Mouse (Mus musculus) bone marrow, adult 2 months (tissue): ENCODE data around the gene Manba. TPM values are rescaled to one million over a fixed set of nuclear protein-coding genes. Genes with fewer than 3 reads are reported as not detected.
A peak's percentile ranks its signal among the peaks of the same experiment; 100 is the strongest.

Experiments used
- H3K27ac ChIP-seq: fragments of 200-500 bp; 2 replicates; pipeline ENCODE4 v1.5.1; 2012; ENCODE audit warnings: low read depth, mild to moderate bottlenecking, control low read depth, inconsistent platforms, low read length; ENCODE audit not compliant: control insufficient read depth, poor library complexity, insufficient read depth
- H3K4me1 ChIP-seq: fragments of 200-500 bp; 2 replicates; pipeline ENCODE4 v1.6.1; 2011; ENCODE audit warnings: low read length; ENCODE audit not compliant: control insufficient read depth, insufficient read depth
- H3K4me3 ChIP-seq: fragments of 200-500 bp; replicated peaks from 2 replicates; pipeline ENCODE3; 2011; ENCODE audit warnings: mild to moderate bottlenecking, low read depth, low read length, control low read depth; ENCODE audit not compliant: control insufficient read depth
- CTCF ChIP-seq: fragments of 200-500 bp; IDR thresholded peaks from 2 replicates; pipeline ENCODE4 v1.5.1; 2011; ENCODE audit warnings: low read length, control low read depth; ENCODE audit not compliant: control insufficient read depth, insufficient read depth
- POLR2A ChIP-seq: fragments of 200-500 bp; IDR thresholded peaks from 2 replicates; pipeline ENCODE4 v1.6.1; 2011; ENCODE audit warnings: low read depth, mild to moderate bottlenecking, control low read depth, low read length, borderline replicate concordance; ENCODE audit not compliant: control insufficient read depth
- WGBS: fragments of 180-500 bp; shearing (Covaris S2); methylation state at CpG from one replicate; pipeline ENCODE4 v1.1.7; 2018; 5-methylcytosine and 5-hydroxymethylcytosine counted together
- polyA plus RNA-seq: library from polyadenylated mRNA; stranded (reverse); fragments of >200 nt; gene quantifications from 2 replicates; pipeline ENCODE4 v1.2.4, GENCODE M21; 2011; ENCODE audit warnings: low replicate concordance; ENCODE audit not compliant: missing spikeins, insufficient read depth, insufficient read length

Manba gene
- polyA plus RNA-seq, 1 experiment = 21.0 TPM

GRCm38 (mm10) chr3:135529670-135530069, 44.3 kb downstream of the Manba start:
- no peak for TF ChIP-seq CTCF
- TF ChIP-seq POLR2A = no peak
- no peak overlapping the region for H3K4me3 ChIP-seq
- no peaks in the 10 kb centered on the region for H3K4me1 ChIP-seq
- no peak overlapping the region for H3K27ac ChIP-seq
- 88% methylated on average over 7 of the region's 7 CpGs for WGBS

DNA sequence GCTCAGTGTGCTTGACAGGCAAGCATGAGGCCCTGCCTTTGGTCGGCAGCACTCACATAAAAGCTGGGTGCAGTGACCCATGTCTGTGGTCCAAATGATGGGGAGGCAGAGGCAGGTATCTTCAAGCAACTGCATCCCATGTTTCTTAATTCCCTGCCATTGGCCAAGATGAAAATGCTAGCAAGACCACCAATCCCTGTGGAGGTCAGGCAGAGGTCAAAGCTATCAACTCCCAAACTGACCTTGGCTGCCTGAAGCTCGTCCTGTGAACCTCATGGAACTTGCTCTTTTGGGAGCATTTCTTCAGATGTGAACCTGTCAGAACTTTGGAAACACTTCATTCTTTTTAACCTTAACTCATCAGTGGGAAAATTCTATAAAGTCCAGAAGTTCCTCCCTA, 46.4 kb downstream of the Manba start:
- H3K27ac ChIP-seq = no peak overlapping the region
- no peaks in the 10 kb centered on the region for H3K4me1 ChIP-seq
- H3K4me3 ChIP-seq = no peak overlapping the region
- no peak for TF ChIP-seq POLR2A
- TF ChIP-seq CTCF = no peak
- 81% methylated on average over 2 of the region's 2 CpGs for WGBS

DNA sequence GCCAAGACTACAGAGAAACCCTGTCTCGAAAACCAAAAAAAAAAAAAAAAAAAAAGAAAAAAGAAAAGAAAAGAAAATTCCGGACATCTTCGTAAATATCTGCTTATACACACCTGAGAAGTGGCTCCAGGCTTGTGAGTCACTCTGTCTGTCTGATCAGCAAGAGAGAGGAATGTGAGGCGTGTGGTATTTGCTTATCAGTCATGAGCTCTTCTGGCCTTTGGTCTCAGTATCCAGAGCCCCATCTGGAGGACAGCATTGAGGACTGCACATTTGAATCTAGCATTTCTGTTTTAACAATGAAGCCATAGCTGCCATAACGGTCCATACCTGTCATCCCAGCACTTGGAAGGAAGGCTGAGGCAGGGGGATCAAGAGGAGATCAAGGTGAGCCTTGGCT, 48.7 kb downstream of the Manba start:
- Histone ChIP-seq H3K4me3 (no peak overlapping the region), H3K27ac (no peak overlapping the region), H3K4me1 (no peaks in the 10 kb centered on the region)
- 67% methylated on average over 5 of the region's 5 CpGs for WGBS
- TF ChIP-seq POLR2A (no peak), CTCF (no peak)

DNA sequence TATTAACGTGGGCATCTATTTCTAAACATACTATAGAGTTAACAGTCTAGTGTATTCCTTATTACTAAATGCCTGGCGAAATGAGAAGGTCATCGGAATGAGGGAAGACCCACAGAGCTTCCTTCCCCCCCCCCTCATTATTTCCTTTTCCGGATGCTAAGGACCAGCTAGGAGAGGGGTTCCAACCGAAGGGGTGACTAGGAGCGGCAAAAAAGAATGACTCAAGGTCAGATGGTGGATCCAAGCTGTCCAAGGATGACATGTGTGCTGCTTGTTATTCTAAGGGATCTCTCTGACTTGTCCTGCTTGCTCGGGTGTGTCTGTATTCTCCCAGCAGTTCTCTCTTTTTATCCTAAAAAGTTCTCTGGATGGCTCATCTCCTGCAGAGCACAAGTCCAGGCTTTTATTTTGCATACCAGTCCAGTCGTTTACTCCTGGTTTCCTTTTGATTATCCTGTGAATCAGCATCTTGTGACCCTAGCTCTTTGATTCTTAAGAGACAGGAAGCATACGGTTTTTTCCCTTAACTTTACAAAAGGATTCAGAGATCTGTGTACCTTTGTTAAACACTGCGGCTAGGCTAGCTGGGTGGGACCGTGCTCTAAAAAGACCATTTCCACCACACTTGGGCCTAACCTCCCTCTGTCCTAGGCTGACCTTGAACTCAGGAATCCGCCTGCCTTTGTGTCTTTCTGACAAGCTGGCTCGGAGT, 61.0 kb downstream of the Manba start:
- 83% methylated on average over 13 of the region's 13 CpGs for WGBS
- H3K27ac ChIP-seq = no peak overlapping the region
- no peak overlapping the region for H3K4me3 ChIP-seq
- H3K4me1 ChIP-seq = no peaks in the 10 kb centered on the region; the same call in 1 of the 2 replicates
- TF ChIP-seq CTCF = no peak
- TF ChIP-seq POLR2A = no peak

- TF ChIP-seq POLR2A = no peak
- no peak for TF ChIP-seq CTCF
- no peak overlapping the region for H3K27ac ChIP-seq
- no peak overlapping the region for H3K4me3 ChIP-seq
- no peaks in the 10 kb centered on the region; the same call in 1 of the 2 replicates for H3K4me1 ChIP-seq
- 88% methylated on average over 8 of the region's 8 CpGs for WGBS
These were observed 61.9 kb downstream of the Manba start for GRCm38 (mm10) chr3:135547298-135547697.

GRCm38 (mm10) chr3:135552874-135553273, 67.5 kb downstream of the Manba start:
- H3K27ac ChIP-seq = no peak overlapping the region
- H3K4me3 ChIP-seq = no peak overlapping the region
- WGBS = 72% methylated on average over 5 of the region's 5 CpGs
- TF ChIP-seq POLR2A (no peak), CTCF (no peak)
- H3K4me1 ChIP-seq = no peaks in the 10 kb centered on the region

DNA sequence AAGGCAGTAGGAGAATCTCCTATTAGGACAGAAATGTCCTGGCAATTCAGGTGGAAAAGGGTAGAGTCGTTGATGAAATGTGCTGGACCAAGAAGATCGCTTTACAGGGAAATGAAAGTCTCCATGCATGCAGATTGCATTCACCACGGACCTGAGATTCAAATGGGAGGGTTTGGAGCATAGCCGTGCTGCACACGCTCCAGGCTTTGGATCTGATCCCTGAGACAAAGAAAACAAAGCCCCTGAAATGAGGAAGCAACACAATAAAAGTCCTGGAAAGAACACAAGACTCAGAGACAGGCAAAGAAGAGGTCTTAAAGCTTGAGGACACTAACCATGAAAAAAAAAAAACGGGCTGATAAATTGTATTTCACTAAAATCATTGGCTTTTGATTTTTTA, 69.8 kb downstream of the Manba start:
- WGBS = 84% methylated on average over 6 of the region's 6 CpGs

GRCm38 (mm10) chr3:135556052-135556587, 70.7 kb downstream of the Manba start:
- peak; percentile 21; the same call in 1 of the 2 replicates for TF ChIP-seq CTCF
- no peak for TF ChIP-seq POLR2A
- 78% methylated on average over 7 of the region's 7 CpGs for WGBS
- no peak overlapping the region for H3K27ac ChIP-seq
- H3K4me1 ChIP-seq = no peaks in the 10 kb centered on the region
- H3K4me3 ChIP-seq = no peak overlapping the region

More for the DNA sequence above, 69.8 kb downstream of the Manba start:
- TF ChIP-seq CTCF = no peak
- TF ChIP-seq POLR2A = no peak
- Histone ChIP-seq H3K27ac (no peak overlapping the region), H3K4me3 (no peak overlapping the region), H3K4me1 (no peaks in the 10 kb centered on the region)
